Mouse (Mus musculus): ENCODE data around the gene Apela. TPM values are rescaled to one million over a fixed set of nuclear protein-coding genes. Genes with fewer than 3 reads are reported as not detected.

Apela gene
- total and polyA plus RNA-seq, 3 experiments: not detected

DNA sequence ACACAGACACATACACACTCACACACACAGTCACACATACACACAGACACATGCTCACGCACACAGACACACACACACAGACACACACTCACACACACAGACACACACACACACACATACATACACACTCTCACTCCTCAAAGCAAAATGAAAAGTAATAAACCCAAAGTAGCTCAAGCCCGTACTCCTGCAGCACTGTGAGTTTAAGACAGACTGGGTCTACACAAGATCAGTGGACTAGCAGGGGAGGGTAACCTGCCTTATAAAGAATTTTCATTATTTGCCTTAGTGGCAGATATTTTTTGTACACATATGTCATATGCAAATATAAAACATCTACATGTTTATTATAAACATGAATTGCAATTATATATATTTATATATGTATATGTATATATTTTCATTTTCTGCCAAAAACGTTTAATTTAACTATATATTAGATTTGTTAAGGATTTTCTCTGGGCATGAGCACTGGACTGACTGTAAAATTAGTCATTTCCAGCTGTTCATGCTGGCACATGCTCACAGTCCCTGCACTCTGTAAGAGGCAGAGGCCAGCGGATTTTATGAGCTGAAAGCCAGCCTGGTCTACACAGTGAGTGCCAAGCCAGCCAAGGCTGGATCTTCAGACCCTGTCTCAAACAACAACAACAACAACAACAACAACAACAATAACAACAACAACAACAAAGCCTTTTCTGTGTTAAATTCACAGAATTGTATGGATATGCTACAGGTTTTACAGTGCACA is 6.2 kb downstream of the Apela start:
- Histone ChIP-seq H3K27me3 (replicated peaks) (no peaks in the 10 kb centered on the region), H3K79me2 (replicated peaks; ENCODE audit: control insufficient read depth, extremely low read depth, insufficient read depth, poor library complexity, severe bottlenecking) (no peaks in the 10 kb centered on the region), H3K36me3 (replicated peaks in 1 of 2; ENCODE audit: control insufficient read depth in 1 of 2, insufficient read depth in 1 of 2, low read length in 1 of 2) (no peaks in the 10 kb centered on the region), H3K4me2 (ENCODE audit: insufficient read depth, low read depth, poor library complexity, severe bottlenecking) (no peak overlapping the region), H3K27ac (ENCODE audit: insufficient read depth, low read depth) (no peak overlapping the region), H3K4me3 (replicated peaks in 1 of 3; ENCODE audit: low read depth in 2 of 3, low read length in 2 of 3, poor library complexity in 1 of 3) (no peak overlapping the region), H3K9me3 (replicated peaks; ENCODE audit: low read length) (no peaks in the 10 kb centered on the region), H3K9ac (ENCODE audit: insufficient read depth, low read depth) (no peak overlapping the region), H3K4me1 (ENCODE audit: control insufficient read depth in 1 of 2, insufficient read depth in 2 of 2) (peaks cover 0 to 3% of the 10 kb centered on the region in 2 experiments; a peak in 2 of 4 replicates)
- dilution Hi-C loops (cut with MboI; ENCODE audit: extremely low pct_ligation_motif_present, extremely low pct_unique_long_range_greater_than_20kb, low sequenced_read_pairs): no loop called here
- TF ChIP-seq ZC3H11A (IDR thresholded peaks at IDR 0.05; ENCODE audit: low read depth, low read length) (no peak), EP300 (IDR thresholded peaks at IDR 0.05; ENCODE audit: low read length) (no peak), TBP (conservative IDR thresholded peaks at IDR 0.05; ENCODE audit: low read depth, low read length) (no peak), JUN (IDR thresholded peaks at IDR 0.05; ENCODE audit: insufficient read depth, low read depth, low read length) (no peak), MYC (IDR thresholded peaks at IDR 0.05; ENCODE audit: low read depth, low read length) (no peak), ZMIZ1 (IDR thresholded peaks at IDR 0.05; ENCODE audit: low read depth, low read length) (no peak), IRF4 (IDR thresholded peaks at IDR 0.05; ENCODE audit: low read depth, low read length) (no peak), MAFK (IDR thresholded peaks at IDR 0.05; ENCODE audit: insufficient replicate concordance, low read length) (no peak), TCF12 (IDR thresholded peaks at IDR 0.05; ENCODE audit: low read depth, low read length) (no peak), RCOR1 (conservative IDR thresholded peaks at IDR 0.05; ENCODE audit: low read depth, low read length) (no peak), USF2 (conservative IDR thresholded peaks at IDR 0.05; ENCODE audit: low read depth, low read length) (no peak), CHD1 (IDR thresholded peaks at IDR 0.05; ENCODE audit: low read depth, low read length) (no peak), PAX5 (IDR thresholded peaks at IDR 0.05; ENCODE audit: low read length) (no peak)
- in situ Hi-C loops (cut with MboI; ENCODE audit: low pct_ligation_motif_present, low pct_unique_long_range_greater_than_20kb, low sequenced_read_pairs): no loop called here
- DNase-seq (ENCODE audit: extremely low read depth): no peak

DNA sequence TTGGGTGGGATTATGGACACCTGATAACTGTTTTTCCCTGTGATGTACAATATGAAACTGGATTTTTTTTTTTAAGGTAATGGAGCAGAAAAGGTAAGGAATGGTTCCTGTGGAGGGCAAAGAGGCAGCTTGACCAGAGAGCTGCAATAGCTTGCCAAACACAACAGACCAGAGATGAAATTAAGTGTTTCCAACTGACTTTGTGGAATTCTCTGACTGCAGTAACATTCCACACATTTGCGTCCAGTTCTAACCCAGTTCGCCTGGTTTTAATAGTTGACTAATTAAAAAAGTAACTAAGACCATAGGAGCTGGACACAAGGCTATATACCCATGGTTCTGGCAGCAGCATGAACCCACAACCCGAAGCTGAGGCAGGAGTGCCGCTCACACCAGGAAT is 7.4 kb downstream of the Apela start:
- Histone ChIP-seq H3K4me3 (replicated peaks in 1 of 3; ENCODE audit: low read depth in 2 of 3, low read length in 2 of 3, poor library complexity in 1 of 3) (no peak overlapping the region), H3K36me3 (replicated peaks in 1 of 2; ENCODE audit: control insufficient read depth in 1 of 2, insufficient read depth in 1 of 2, low read length in 1 of 2) (no peaks in the 10 kb centered on the region), H3K9me3 (replicated peaks; ENCODE audit: low read length) (no peaks in the 10 kb centered on the region), H3K4me1 (ENCODE audit: control insufficient read depth in 1 of 2, insufficient read depth in 2 of 2) (peaks cover 0 to 3% of the 10 kb centered on the region in 2 experiments; a peak in 1 of 4 replicates), H3K27me3 (replicated peaks) (no peaks in the 10 kb centered on the region), H3K9ac (ENCODE audit: insufficient read depth, low read depth) (no peak overlapping the region), H3K4me2 (ENCODE audit: insufficient read depth, low read depth, poor library complexity, severe bottlenecking) (no peak overlapping the region), H3K79me2 (replicated peaks; ENCODE audit: control insufficient read depth, extremely low read depth, insufficient read depth, poor library complexity, severe bottlenecking) (no peaks in the 10 kb centered on the region), H3K27ac (ENCODE audit: insufficient read depth, low read depth) (no peak overlapping the region)
- dilution Hi-C loops (cut with MboI; ENCODE audit: extremely low pct_ligation_motif_present, extremely low pct_unique_long_range_greater_than_20kb, low sequenced_read_pairs) (no loop called here), in situ Hi-C loops (cut with MboI; ENCODE audit: low pct_ligation_motif_present, low pct_unique_long_range_greater_than_20kb, low sequenced_read_pairs) (no loop called here)
- DNase-seq (ENCODE audit: extremely low read depth): no peak
- TF ChIP-seq USF2 (conservative IDR thresholded peaks at IDR 0.05; ENCODE audit: low read depth, low read length) (no peak), HCFC1 (IDR thresholded peaks at IDR 0.05; ENCODE audit: low read depth, low read length) (no peak), TBP (conservative IDR thresholded peaks at IDR 0.05; ENCODE audit: low read depth, low read length) (no peak), JUN (IDR thresholded peaks at IDR 0.05; ENCODE audit: insufficient read depth, low read depth, low read length) (no peak), BHLHE40 (IDR thresholded peaks at IDR 0.05; ENCODE audit: low read depth, low read length) (no peak), ETS1 (conservative IDR thresholded peaks at IDR 0.05; ENCODE audit: low read depth, low read length) (no peak), ELF1 (IDR thresholded peaks at IDR 0.05; ENCODE audit: low read depth, low read length) (no peak), SMC3 (IDR thresholded peaks at IDR 0.05; ENCODE audit: low read depth, low read length) (no peak)
